Mouse (Mus musculus): ENCODE data around the gene Sun3.

The Sun3 gene

GRCm38 (mm10) chr11:8983237-8983861 is 65.4 kb downstream of the Sun3 start:
- DNase-seq (ENCODE audit: low spot score in 2 of 2) = peak; percentile 25 to 50

GRCm38 (mm10) chr11:8978154-8978553 is 70.6 kb downstream of the Sun3 start:
- no peak for DNase-seq (ENCODE audit: low spot score in 2 of 2)

GRCm38 (mm10) chr11:8973166-8973565 is 75.6 kb downstream of the Sun3 start, which contains the start of gene Pkd1l1:
Gene Pkd1l1 (minus strand): TSS chr11:8973266.
- no peak for DNase-seq (ENCODE audit: low spot score in 2 of 2)

- no peak for DNase-seq (ENCODE audit: low spot score in 2 of 2)
Observed at GRCm38 (mm10) chr11:8972093-8972492, 76.7 kb downstream of the Sun3 start.

GRCm38 (mm10) chr11:8970509-8970908 is 78.3 kb downstream of the Sun3 start:
- no peak for DNase-seq (ENCODE audit: low spot score in 2 of 2)

- no peak for DNase-seq (ENCODE audit: low spot score in 2 of 2)
Observed at GRCm38 (mm10) chr11:8968094-8968493, 80.7 kb downstream of the Sun3 start.
